Mouse (Mus musculus): ENCODE data around the gene Dcps. TPM values are rescaled to one million over a fixed set of nuclear protein-coding genes. Genes with fewer than 3 reads are reported as not detected.

Dcps gene
- total RNA-seq, 4 experiments from 2014 or later = 7.0 to 9.5 (median 8.7) TPM

GRCm38 (mm10) chr9:35110567-35110966 lies 65.3 kb downstream of the Dcps start:
- DNase-seq (ENCODE audit: low spot score in 2 of 2) = no peak

DNA sequence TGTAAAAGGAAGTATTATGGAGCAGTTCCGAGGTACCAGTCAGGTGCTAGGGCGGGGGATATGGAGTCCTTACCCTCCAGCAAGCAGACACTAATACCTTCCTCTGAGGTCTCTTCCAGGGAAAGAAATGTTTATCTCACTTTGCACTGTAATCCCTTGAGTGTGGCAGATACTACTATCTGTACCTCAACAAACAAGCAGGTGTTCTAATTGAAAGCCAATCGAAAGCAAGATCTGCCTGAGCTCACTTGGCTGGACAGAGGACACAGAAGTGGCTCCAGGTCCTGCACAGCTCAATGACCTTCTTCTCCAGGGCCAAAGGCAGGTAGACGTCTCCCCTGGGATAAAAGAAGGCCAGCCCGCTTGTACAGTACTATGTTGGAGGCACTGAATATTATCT lies 65.8 kb downstream of the Dcps start:
- no peak for DNase-seq (ENCODE audit: low spot score in 2 of 2)

GRCm38 (mm10) chr9:35108916-35109315 lies 66.9 kb downstream of the Dcps start:
- DNase-seq (ENCODE audit: low spot score in 2 of 2) = peak in 1 of 2 experiments; percentile 70

DNA sequence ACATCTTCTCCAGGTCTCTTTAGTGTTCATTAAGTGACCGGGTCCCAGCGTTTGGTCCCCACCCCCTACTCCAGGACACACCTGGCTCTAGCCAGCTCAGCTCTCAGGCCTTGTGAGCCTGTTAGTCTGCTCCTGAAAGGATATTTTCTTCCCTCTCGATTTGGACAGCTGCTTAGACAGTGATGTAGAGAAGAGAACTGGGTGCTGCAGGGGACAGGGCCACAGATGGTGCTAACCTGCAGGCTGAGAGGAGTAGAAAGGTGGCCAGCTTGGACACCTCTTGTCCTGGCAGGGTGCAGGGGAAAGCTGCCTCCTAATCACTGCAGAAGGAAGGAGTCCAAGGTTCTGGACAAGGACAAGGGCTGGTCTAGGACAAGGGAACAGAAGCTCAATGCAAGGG lies 67.8 kb downstream of the Dcps start:
- no peak for DNase-seq (ENCODE audit: low spot score in 2 of 2)

DNA sequence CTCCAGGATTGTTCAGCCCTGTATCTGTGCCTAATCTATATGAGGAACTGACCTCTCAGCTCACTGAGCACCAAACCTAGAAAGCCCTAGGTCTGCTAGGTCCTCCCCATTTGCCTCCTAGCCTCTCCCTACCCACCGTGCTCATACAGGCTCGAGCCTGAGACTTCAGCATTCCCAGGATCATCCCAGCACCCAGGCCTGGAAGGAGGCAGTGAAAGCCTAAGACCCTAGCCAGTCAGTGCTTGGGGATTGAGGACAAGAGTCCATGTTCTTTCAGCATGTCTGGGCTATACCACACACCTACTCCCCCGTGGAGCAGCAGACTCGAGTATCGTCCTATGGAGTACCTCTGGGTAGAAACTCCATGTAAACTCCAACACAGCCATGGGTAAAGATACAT lies 68.5 kb downstream of the Dcps start:
- no peak for DNase-seq (ENCODE audit: low spot score in 2 of 2)

DNA sequence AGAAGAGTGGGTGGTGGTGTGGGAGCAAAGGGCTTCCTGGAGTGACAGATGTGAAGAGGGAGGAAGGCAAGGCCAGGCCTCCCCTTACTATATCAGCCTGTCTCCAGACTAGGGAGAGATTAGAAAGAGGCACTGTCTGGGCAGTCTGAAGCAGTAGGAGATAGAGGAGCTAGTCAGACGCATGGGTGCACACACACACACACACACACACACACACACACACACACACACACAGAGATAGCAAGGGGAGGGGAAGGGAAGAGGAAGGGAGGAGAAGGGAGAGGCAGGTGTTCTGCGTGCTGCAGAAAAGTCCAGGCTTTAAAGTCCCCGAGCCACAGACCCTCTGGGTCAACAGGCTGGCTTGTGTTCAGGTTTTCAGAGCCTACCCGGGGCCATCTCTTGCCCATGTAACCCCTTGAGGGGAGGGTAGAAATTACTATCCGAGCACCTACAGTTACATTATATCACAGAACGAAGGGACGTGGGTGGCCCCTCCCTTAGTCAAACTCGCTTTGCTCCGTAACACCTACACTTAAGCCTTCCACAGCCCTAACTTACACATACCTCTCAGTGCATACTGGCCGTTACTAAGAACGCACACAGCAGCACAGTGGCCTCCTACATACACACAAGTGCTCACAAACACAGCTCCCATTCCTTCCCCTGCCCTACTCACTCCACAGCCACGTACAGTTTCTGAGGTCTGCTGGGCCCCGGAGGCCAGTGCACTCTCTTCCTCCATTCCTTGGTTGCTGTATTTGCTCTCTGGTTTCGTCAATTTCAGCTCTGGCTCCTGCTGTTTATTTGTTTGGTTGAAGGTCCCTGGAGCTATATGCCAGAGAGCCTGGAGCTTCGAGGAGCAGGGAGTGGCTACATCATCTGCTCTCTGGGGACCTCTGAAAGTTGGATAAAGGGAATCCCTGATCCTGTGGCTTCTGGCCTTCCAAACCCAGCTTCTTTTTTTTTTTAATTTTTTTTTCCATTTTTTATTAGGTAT lies 69.7 kb downstream of the Dcps start:
- peak in 1 of 2 experiments; percentile 2 for DNase-seq (ENCODE audit: low spot score in 2 of 2)

DNA sequence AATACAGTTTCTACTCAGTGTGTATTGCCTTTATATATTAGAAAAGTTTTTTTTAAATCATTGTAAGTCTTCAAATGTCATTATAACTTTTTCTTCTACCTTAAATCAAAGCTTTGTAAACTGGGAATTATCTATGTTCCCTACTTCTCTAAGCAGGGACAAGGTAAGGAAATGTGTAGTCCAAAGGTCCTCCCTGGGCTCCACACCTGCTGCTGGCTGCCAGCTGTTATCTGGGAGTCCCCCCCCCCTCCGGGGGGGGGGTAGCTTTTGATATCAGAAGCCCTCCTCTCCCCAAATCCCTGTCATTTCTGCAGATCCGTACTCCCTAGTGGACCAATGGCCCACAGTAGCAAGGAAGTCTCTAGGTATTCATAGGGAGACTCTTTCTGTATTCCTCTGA lies 70.4 kb downstream of the Dcps start:
- no peak for DNase-seq (ENCODE audit: low spot score in 2 of 2)

DNA sequence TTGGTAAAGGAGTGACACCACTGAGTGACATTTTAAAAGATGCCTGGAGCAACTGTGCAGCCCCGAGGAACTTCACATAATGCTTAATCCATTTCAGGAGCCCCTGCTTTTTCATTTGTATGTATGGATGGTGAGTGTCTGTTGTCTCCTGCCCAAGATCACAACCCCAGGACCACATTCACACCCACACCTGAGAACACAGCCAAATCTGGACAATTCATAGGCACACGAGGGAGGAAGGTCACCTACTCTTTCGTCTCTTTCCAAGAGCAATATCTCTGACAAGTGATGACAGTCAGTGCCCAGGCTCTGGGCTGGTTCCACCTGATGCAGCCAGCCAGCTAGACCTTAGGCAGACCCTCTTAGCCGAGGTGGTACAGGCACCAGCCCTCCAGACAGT lies 71.2 kb downstream of the Dcps start:
- DNase-seq (ENCODE audit: low spot score in 2 of 2) = peak in 1 of 2 experiments; percentile 1

DNA sequence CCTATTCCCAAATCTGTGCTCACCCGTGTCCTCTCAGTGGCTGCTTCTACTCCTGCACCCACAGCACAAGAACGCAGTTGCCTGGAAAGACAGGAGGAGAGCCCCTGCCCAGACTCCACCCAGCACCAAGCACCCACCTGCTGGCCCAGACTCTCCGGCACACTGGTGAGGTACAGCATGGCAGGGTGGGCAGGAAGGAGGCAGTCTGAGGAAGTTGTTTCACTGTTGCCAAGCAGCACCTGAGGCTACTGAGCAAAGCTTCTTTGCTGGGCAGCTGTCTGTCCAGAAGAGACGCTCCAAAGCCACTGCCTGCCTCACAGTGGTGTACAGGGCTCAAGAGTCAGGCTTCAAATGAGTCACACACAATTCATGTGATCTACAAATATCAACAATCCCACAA lies 77.1 kb downstream of the Dcps start:
- peak in 1 of 2 experiments; percentile 2 for DNase-seq (ENCODE audit: low spot score in 2 of 2)

- no peak for DNase-seq (ENCODE audit: low spot score in 2 of 2)
Observed at GRCm38 (mm10) chr9:35097901-35098300, 78.0 kb downstream of the Dcps start.

DNA sequence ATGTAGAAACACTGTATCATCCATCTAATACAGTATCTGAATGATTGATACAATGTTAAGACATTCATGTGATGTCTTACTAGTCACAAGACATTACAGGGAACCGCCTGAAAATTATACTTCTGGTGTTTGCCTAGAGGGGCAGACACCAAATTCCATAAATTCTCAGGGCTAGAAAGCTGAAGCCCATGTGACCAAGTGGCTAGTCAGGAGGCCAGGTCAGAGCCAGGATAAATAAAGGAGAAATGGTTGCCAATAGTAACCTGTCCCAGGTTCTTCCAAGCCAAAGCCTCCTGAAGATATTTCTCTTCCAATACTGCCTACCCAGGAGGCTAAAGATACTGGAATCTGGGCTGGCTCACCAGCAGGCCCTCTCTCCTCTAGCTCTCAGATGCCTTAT lies 80.1 kb downstream of the Dcps start:
- no peak for DNase-seq (ENCODE audit: low spot score in 2 of 2)

DNA sequence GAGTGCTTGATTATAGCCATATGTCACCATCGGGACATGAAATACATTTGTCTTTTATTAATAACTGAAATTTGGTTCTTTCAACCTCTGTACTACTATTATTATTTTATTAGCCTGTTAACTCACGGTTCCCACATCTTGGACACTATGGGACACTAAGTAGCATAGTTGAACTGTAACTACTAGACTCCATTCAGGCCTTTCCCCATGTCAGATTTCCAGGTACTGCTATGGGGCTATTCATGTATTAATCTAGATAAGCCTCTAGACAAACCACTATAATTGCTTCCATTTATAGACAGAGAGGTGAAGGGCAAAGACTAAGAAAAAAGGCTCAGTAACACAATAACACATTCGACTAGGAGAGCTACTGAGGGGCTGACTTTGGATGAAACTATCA lies 82.5 kb downstream of the Dcps start:
- no peak for DNase-seq (ENCODE audit: low spot score in 2 of 2)

DNA sequence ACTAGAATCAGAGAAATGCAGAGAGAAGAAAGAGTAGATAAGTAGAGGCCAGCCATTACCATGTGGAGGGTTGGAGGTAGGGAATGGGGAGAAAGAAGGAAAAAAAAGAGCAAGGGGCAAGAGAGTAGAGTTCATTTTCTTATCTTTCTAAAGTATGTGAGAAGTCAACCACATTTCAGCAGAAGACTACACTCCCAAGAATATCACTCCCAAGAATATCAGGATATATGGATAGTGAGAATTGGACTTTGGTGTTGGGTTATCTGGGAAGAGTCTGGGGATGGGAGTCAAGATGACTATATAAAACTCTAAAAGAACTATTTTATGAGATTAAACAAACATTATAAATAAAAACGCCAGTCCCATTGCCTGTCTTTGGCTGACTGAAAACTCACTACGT lies 83.0 kb downstream of the Dcps start:
- DNase-seq (ENCODE audit: low spot score in 2 of 2) = no peak

Other genes starting within 250 kb of the Dcps start
- gene St3gal4, start 56.8 kb downstream of the Dcps start, total RNA-seq (2022) = 1 to 10 TPM; 3.5 to 5.7 (median 4.4) TPM
- gene Srpr, start 24.1 kb upstream of the Dcps start, total RNA-seq (2022) = 100 to 1,000 TPM; 236 to 272 (median 254) TPM
- 10 to 100 TPM; 28.0 to 30.7 (median 29.9) TPM for gene Tirap, start 24.2 kb upstream of the Dcps start, total RNA-seq (2022)
- 10 to 100 TPM; 15.7 to 18.4 (median 17.5) TPM for gene Foxred1, start 35.0 kb upstream of the Dcps start, total RNA-seq (2022)
- gene Fam118b, start 91.7 kb upstream of the Dcps start, total RNA-seq (2022) = 10 to 100 TPM; 26.3 to 31.9 (median 27.3) TPM
- gene Rpusd4, start 91.8 kb upstream of the Dcps start, total RNA-seq (2022) = 1 to 10 TPM; 6.2 to 6.9 (median 6.4) TPM
- gene Cdon, start 245.1 kb upstream of the Dcps start, total RNA-seq (2022) = 10 to 100 TPM; 12.1 to 14.2 (median 13.1) TPM